Mouse (Mus musculus) yolk sac, embryonic 10.5 days (tissue): ENCODE data around the gene Dock4.
A peak's percentile ranks its signal among the peaks of the same experiment; 100 is the strongest.

Experiments used
- DNase-seq: peaks from one replicate; pipeline ENCODE4 v3.0.0-alpha.2; 2017; ENCODE audit warnings: low spot score

Dock4 gene

GRCm38 (mm10) chr12:40462693-40463235, 17.0 kb downstream of the Dock4 start:
- no peak for DNase-seq

- DNase-seq = no peak
These were observed 18.1 kb downstream of the Dock4 start for GRCm38 (mm10) chr12:40463828-40464227.

- no peak for DNase-seq
These were observed 18.5 kb downstream of the Dock4 start for GRCm38 (mm10) chr12:40464282-40464681.

DNA sequence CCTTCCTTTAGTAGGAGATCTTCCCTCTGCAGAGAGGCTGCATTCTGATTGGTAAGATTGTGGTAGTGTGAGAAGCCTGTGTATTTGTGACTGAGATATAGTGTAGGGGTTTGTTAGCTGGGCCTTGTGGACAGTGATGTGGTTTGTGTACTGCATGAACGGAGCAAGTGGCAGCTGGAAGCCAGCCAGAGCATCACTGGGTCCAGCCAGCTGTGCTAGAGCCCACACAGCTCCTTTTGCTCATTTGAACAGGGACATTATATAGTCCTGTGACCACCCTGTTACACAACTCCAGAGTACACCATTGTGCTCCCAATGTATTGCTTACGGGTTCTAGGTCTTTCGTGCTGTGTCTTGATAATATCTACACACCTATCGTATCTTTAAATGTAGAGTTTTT, 22.5 kb downstream of the Dock4 start:
- DNase-seq = no peak

DNA sequence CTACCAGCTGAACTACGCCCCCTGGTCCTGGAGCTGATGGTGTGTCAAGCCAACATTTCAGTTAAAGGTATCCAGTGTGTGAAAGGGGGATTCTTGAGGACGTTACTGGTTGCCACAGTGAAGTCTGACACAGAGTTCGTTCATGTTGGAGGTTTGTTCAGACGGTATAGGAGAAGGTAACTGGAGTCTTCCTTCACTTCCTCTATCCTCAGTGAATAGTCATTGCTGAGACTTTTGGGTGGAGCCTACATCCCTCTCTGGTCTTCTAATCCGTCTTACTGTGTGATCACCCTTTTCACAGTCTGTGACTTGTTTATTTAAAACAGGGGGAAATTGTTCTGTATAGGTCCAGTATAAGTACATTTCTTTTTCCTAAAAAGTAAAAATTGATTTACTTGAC, 23.3 kb downstream of the Dock4 start:
- DNase-seq = no peak

DNA sequence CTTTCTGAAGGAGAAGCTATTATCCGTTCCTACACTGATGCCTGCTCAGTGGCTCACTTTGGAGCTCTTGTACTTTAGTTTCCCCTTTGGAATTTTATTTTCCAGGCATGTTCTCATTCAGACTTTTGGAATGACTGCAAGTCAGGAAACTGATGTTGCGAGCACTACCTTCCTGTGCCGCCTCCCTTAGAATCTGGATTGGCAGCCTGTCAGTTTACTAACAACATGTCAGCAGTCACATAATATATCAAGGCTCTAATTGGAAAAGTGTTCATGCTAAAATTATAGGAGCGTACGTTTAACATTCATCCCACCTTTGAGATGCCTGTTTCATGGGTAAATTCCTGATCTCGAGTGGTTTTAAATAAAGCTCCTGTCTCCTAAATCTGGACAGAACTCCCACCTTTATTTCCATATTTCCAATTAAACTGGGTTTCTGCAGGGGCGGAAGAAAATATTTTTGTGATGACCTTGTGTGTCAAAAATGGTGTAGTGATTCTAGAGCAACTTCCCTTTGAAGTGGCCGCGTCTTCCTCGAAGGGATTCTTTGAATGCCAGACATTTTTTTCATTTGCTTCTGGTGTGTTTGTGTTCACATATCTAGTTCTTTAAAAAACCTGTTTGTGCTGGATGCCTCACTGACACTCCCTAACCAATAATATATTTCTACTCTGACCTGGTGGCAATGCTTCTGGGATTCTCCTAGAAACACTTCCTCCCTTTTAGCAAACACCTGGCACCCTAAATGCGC, 26.1 kb downstream of the Dock4 start:
- no peak for DNase-seq

DNA sequence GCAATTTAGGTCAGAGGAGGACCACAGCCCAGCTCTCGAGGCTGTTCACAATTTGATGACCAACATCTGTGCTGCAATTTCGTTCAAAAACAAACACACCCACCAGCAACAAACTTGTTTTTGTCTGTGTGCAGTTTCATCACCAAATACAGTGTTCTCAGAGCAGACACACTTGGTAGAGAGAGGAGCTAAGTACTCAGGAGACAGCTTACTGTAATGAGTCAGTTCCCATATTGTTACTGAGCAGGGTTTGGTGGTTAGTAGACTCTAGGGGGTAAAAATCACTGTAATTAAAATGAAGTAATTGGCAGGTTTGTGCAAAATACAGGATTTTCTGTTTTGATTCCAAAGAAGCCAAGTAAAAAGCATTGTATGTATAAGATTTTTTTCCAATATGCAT, 28.0 kb downstream of the Dock4 start:
- no peak for DNase-seq

DNA sequence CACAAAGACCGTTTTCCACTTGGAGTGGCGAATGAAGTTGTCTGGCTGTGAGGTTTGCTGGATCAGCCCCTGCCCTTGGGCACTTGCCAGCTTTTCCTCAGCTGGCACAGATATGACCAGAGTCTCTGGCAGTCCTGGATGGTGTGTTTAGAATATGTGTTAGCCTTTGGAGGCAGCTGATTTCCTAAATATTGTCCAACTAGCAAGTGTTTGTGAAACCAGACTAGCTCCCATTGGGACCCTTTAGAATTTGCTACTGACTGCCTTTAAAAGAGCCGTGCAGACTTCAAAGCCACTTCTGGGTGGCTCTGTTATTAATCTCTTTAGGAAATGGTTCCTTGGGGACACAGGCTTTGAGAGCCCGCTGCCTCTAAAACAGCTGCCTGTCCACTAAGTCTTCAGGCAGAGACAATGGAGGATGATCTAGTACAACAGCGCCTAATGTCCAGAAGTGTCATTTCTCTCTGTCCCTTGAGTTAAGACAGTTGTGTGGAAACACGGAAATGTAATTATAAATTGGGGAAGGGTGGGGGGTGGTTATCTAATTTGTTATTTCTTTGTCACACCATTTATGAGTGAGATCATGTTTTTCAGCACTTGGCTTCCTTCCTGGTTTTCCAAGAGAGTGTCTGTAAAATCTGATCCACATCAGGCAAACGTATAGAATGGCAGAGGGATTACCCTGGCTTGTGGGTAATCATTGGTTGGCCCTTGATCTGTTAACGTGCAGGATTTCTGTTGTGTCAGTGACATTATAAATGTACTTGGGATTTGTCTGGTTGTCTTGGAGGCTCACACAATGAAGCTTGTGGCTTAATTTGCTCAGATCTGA, 32.1 kb downstream of the Dock4 start:
- no peak for DNase-seq

GRCm38 (mm10) chr12:40484224-40484623, 38.5 kb downstream of the Dock4 start:
- DNase-seq = no peak

DNA sequence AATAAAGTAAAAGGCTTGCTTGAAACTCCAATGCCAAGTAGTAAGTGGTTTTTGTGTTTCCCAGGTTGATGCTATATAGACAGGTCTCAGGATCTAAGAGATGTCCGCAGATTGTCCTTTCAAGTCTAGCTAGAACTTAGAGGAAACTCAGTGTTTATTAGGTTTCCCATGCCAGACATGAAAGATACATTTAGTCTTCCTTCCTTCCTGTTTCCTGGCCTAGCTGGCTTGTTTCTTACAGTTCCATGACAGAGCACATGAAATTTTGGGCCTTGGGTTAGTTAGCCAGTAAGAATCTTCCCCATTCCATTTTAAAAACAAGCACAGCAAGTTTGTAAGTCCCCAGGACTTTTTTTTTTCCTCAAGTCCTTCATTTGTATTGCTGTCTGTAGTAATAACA, 39.5 kb downstream of the Dock4 start:
- DNase-seq = no peak

DNA sequence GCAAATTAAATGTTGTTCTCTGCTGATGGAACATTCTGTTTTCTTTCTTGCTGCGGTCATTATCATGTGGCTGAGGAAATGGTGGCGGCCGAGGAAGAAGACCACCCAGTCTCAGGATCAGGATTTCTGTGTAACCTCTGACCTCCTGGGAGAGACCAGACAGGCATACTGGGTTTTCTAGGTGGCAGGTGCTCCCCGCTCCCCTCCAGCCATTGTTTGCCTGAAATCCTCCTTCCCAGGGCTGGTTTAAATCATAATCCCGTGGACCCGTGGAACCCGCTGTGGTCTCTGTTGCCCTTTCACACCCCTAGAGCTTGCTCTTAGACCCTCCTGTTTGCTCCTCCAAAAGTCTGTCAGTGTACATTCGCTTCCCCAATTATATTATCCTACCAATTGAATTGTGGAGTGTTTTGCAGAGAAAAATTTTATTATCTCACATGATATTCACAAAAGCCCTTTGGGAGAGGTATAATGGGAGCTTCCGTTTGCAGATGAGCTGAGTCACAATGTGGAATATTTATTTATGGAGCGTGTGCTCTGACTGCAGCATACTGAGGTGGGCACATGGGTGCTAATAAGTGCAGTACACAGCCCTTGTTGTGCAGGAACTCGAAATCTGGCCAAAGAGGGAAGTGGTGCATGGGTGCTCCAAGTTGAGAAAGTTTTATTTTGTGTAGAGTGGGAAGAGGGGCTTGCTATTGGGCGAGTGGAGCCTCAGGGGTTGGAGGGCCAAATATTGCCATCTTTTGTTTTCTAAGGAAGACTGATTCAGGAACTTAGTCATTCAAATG, 40.5 kb downstream of the Dock4 start:
- no peak for DNase-seq

DNA sequence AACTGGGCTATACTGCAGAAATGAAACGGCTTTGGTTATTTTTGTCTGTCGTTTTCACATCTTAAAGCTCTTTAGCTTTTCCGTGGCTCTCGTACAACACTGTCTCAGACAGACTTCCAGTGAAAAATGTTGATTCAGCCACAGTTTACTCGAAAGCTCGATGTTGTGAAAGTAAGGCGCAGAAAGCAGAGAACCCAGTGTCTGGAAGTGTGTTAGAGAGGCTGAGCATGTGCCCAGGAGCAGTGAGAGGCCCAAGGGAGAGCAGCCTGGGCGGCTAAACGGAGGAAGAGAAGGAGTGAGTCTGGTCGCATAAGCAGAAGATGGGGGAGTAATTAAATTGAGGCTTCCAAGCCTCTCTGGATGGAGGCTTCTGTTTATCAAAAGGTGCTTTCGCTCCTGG, 50.6 kb downstream of the Dock4 start:
- DNase-seq = no peak

- no peak for DNase-seq
These were observed 52.1 kb downstream of the Dock4 start for GRCm38 (mm10) chr12:40497806-40498205.

- DNase-seq = no peak
These were observed 52.5 kb downstream of the Dock4 start for GRCm38 (mm10) chr12:40498250-40498671.

- no peak for DNase-seq
These were observed 53.3 kb downstream of the Dock4 start for GRCm38 (mm10) chr12:40498928-40499626.

DNA sequence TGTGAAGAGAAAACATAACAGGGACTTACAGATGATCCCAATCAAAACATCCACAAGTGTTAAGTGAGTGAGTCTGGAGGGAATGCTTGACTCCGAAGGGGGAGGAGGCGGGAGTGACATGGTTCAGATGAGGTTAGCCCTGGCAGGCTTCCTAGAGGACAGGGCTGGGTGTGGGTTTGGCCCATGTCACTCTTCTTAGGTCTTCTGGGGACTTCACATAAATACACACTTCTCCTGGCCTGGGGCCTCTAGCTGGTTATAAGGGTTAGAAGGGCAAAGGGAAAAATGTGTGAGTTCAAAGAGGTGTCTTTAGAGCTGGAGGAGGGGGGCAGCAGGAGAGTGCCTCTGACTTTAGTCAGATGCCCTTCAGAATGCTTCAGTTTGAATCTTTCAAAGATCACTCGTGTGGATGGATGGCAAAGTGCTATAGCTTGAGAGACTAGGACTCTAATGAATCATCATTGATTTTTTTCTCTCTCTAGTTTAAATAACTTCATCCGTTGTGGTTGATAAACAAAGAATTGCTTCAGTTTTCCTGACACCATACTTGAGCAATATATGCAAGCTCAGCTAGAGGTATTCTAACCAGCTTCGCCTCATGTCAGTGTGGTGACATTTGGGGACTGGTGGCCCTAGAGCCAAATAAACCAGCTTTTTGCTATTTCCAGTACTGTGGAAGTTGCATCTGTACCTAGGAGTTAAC, 54.0 kb downstream of the Dock4 start:
- peak; percentile 15 for DNase-seq

GRCm38 (mm10) chr12:40501141-40501540, 55.4 kb downstream of the Dock4 start:
- DNase-seq = no peak

DNA sequence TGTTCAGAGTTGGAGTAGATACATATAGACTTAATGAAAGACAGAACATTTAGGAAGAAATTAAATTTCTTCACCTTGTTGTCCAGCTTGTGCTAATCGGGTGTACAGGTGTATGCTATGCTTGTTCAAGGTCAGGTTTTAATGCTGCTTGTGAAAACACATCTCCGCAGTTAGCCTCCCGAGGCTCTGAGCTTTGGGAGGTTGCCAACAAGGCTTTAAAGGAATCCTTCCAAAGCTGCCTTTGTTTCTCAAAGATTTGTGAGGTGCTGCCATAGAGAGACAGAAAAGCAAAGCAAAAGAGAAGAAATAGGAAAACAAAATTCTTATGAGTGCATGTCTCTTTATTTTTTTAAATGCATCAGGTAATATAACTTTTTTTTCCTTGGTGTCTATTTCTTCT, 57.8 kb downstream of the Dock4 start:
- no peak for DNase-seq

- DNase-seq = no peak
These were observed 58.9 kb downstream of the Dock4 start for GRCm38 (mm10) chr12:40504687-40505086.

GRCm38 (mm10) chr12:40507823-40508390, 62.2 kb downstream of the Dock4 start:
- DNase-seq = no peak

DNA sequence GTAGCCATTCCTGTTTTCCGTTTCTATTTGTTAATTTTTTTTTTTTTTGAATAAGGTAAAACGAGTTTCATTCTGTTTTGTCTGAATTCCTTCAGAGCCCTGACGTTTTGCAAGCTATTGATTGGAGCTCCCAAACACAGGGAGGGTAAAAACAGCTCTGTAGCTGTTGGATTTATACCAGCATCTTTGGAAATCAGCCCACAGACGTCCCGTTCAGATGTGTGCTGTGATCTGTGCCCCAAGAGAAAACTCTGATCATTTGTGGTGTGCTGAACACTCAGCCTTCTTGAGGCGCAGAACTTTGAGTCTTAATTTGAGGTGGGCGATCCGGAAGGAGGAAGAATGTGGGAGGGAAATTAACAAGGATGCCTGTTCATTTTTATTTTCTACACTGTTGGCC, 62.7 kb downstream of the Dock4 start:
- no peak for DNase-seq
